Mouse (Mus musculus) MEL (cell line): Measurements from ENCODE around the gene Med24. TPM values are rescaled to one million over a fixed set of nuclear protein-coding genes. Genes with fewer than 3 reads are reported as not detected.

Experiments
- DNase-seq: peaks from one replicate; pipeline ENCODE4 v3.0.0; 2011; ENCODE audit warnings: low read depth, low spot score
- H3K27ac ChIP-seq: 2 replicates; pipeline ENCODE4 v1.5.1; 2012; ENCODE audit warnings: low read depth, mild to moderate bottlenecking, control low read depth, low read length, moderate library complexity; ENCODE audit not compliant: control insufficient read depth
- H3K27me3 ChIP-seq, 2 experiments: fragments of 150-350 bp in 1 of 2; sonication (generic) in 1 of 2; 2 replicates each; pipeline ENCODE4 v1.6.1; 2012; ENCODE audit warnings: low read length in 2 of 2, mild to moderate bottlenecking in 2 of 2, improper control_type of control experiment in 1 of 2, moderate library complexity in 1 of 2; ENCODE audit not compliant: insufficient read depth in 2 of 2, control insufficient read depth in 1 of 2
- H3K36me3 ChIP-seq, 2 experiments: 2 replicates each; pipeline ENCODE4 v1.6.1; 2012 to 2014; ENCODE audit warnings: low read length in 2 of 2, improper control_type of control experiment in 1 of 2, inconsistent platforms in 1 of 2, mild to moderate bottlenecking in 1 of 2; ENCODE audit not compliant: insufficient read depth in 2 of 2, control insufficient read depth in 1 of 2
- H3K4me1 ChIP-seq, 2 experiments: fragments of 150-350 bp in 1 of 2; sonication (generic) in 1 of 2; 2 replicates each; pipeline ENCODE4 v1.6.1; 2012; ENCODE audit warnings: low read length in 2 of 2, improper control_type of control experiment in 1 of 2, mild to moderate bottlenecking in 1 of 2; ENCODE audit not compliant: insufficient read depth in 2 of 2, control insufficient read depth in 1 of 2
- H3K4me3 ChIP-seq, 2 experiments: fragments of 150-350 bp in 1 of 2; sonication (generic) in 1 of 2; 2 replicates each; pipeline ENCODE4 v1.5.1; 2012; ENCODE audit warnings: low read depth in 2 of 2, low read length in 2 of 2, mild to moderate bottlenecking in 2 of 2, moderate library complexity in 2 of 2, control low read depth in 1 of 2, improper control_type of control experiment in 1 of 2; ENCODE audit not compliant: control insufficient read depth in 1 of 2, insufficient read depth in 1 of 2
- H3K79me2 ChIP-seq: 2 replicates; pipeline ENCODE4 v1.6.1; 2012; ENCODE audit warnings: mild to moderate bottlenecking, low read length, moderate library complexity; ENCODE audit not compliant: control insufficient read depth, poor library complexity, insufficient read depth
- H3K9ac ChIP-seq: 2 replicates; pipeline ENCODE4 v1.6.1; 2012; ENCODE audit warnings: low read depth, mild to moderate bottlenecking, control low read depth, low read length, moderate library complexity; ENCODE audit not compliant: control insufficient read depth, poor library complexity, severe bottlenecking
- H3K9me3 ChIP-seq: fragments of 150-350 bp; sonication (generic); replicated peaks from 2 replicates; pipeline ENCODE4 v1.6.1; 2012; ENCODE audit warnings: mild to moderate bottlenecking, low read length, improper control_type of control experiment, moderate library complexity; ENCODE audit not compliant: insufficient read depth
- BHLHE40 ChIP-seq: IDR thresholded peaks from 2 replicates; pipeline ENCODE4 v1.6.1; 2012; ENCODE audit warnings: low read depth, mild to moderate bottlenecking, inconsistent platforms, low read length, improper control_type of control experiment, borderline replicate concordance
- EP300 ChIP-seq, 2 experiments: IDR thresholded peaks; 2 replicates each; pipeline ENCODE4 v1.6.1; 2011; ENCODE audit warnings: improper control_type of control experiment in 2 of 2, low read length in 2 of 2, low read depth in 1 of 2, mild to moderate bottlenecking in 1 of 2
- ETS1 ChIP-seq: IDR thresholded peaks from 2 replicates; pipeline ENCODE4 v1.6.1; 2012; ENCODE audit warnings: low read depth, mild to moderate bottlenecking, inconsistent platforms, low read length, improper control_type of control experiment, moderate library complexity
- GABPA ChIP-seq: IDR thresholded peaks from 2 replicates; pipeline ENCODE4 v1.6.1; 2012; ENCODE audit warnings: low read depth, mild to moderate bottlenecking, inconsistent platforms, low read length, improper control_type of control experiment, moderate library complexity
- KAT2A ChIP-seq: conservative IDR thresholded peaks from 2 replicates; pipeline ENCODE4 v1.6.1; 2012; ENCODE audit warnings: low read depth, low read length, improper control_type of control experiment, inconsistent platforms
- MAFK ChIP-seq: IDR thresholded peaks from 2 replicates; pipeline ENCODE4 v1.6.1; 2011; ENCODE audit warnings: low read depth, mild to moderate bottlenecking, low read length, improper control_type of control experiment, borderline replicate concordance
- MAX ChIP-seq: IDR thresholded peaks from 2 replicates; pipeline ENCODE4 v1.6.1; 2011; ENCODE audit warnings: low read length, improper control_type of control experiment
- MEF2A ChIP-seq: IDR thresholded peaks from 2 replicates; pipeline ENCODE4 v1.6.1; 2014; ENCODE audit warnings: low read depth, mild to moderate bottlenecking, inconsistent platforms, low read length, improper control_type of control experiment; ENCODE audit not compliant: poor library complexity, insufficient replicate concordance, severe bottlenecking; ENCODE audit errors: extremely low read depth
- MYB ChIP-seq: IDR thresholded peaks from 2 replicates; pipeline ENCODE4 v1.6.1; 2011; ENCODE audit warnings: mild to moderate bottlenecking, low read depth, low read length, improper control_type of control experiment
- NELFE ChIP-seq: IDR thresholded peaks from 2 replicates; pipeline ENCODE4 v1.6.1; 2011; ENCODE audit warnings: low read depth, low read length, improper control_type of control experiment
- NRF1 ChIP-seq: IDR thresholded peaks from 2 replicates; pipeline ENCODE4 v1.6.1; 2014; ENCODE audit warnings: low read depth, mild to moderate bottlenecking, inconsistent platforms, low read length, improper control_type of control experiment, moderate library complexity; ENCODE audit not compliant: poor library complexity, insufficient read depth, severe bottlenecking
- POLR2AphosphoS5 ChIP-seq: IDR thresholded peaks from 2 replicates; pipeline ENCODE4 v1.6.1; 2012; ENCODE audit warnings: low read depth, borderline replicate concordance, mild to moderate bottlenecking, inconsistent platforms, low read length, moderate library complexity, mixed read lengths
- RAD21 ChIP-seq: IDR thresholded peaks from 2 replicates; pipeline ENCODE4 v1.6.1; 2011; ENCODE audit warnings: mild to moderate bottlenecking, low read depth, low read length, improper control_type of control experiment
- RCOR1 ChIP-seq: IDR thresholded peaks from 2 replicates; pipeline ENCODE4 v1.6.1; 2012; ENCODE audit warnings: low read depth, mild to moderate bottlenecking, inconsistent platforms, low read length, improper control_type of control experiment
- SIN3A ChIP-seq: IDR thresholded peaks from 2 replicates; pipeline ENCODE4 v1.6.1; 2012; ENCODE audit warnings: low read length, improper control_type of control experiment, inconsistent platforms
- TAL1 ChIP-seq: IDR thresholded peaks from 2 replicates; pipeline ENCODE4 v1.6.1; 2012; ENCODE audit warnings: mild to moderate bottlenecking, inconsistent platforms, low read length, moderate library complexity, mixed read lengths
- TBP ChIP-seq: IDR thresholded peaks from 2 replicates; pipeline ENCODE4 v1.8.0; 2011; ENCODE audit warnings: low read depth, low read length, improper control_type of control experiment
- TCF12 ChIP-seq: IDR thresholded peaks from 2 replicates; pipeline ENCODE4 v1.6.1; 2014; ENCODE audit warnings: low read depth, mild to moderate bottlenecking, inconsistent platforms, low read length, improper control_type of control experiment, moderate library complexity
- USF1 ChIP-seq: IDR thresholded peaks from 2 replicates; pipeline ENCODE4 v1.6.1; 2014; ENCODE audit warnings: low read depth, mild to moderate bottlenecking, inconsistent platforms, low read length, improper control_type of control experiment, moderate library complexity
- USF2 ChIP-seq, 2 experiments: IDR thresholded peaks; 2 replicates each; pipeline ENCODE4 v1.6.1; 2011 to 2012; ENCODE audit warnings: improper control_type of control experiment in 2 of 2, low read length in 2 of 2, borderline replicate concordance in 1 of 2, inconsistent platforms in 1 of 2, low read depth in 1 of 2, mild to moderate bottlenecking in 1 of 2; ENCODE audit not compliant: insufficient read depth in 1 of 2
- ZC3H11A ChIP-seq: IDR thresholded peaks from 2 replicates; pipeline ENCODE4 v1.6.1; 2012; ENCODE audit warnings: low read depth, mild to moderate bottlenecking, inconsistent platforms, low read length, improper control_type of control experiment
- ZMIZ1 ChIP-seq: IDR thresholded peaks from 2 replicates; pipeline ENCODE4 v1.6.1; 2012; ENCODE audit warnings: low read depth, mild to moderate bottlenecking, inconsistent platforms, low read length, improper control_type of control experiment, moderate library complexity
- ZNF384 ChIP-seq: IDR thresholded peaks from 2 replicates; pipeline ENCODE4 v1.6.1; 2012; ENCODE audit warnings: low read depth, mild to moderate bottlenecking, inconsistent platforms, low read length, improper control_type of control experiment
- polyA plus RNA-seq, 2 experiments: library from polyadenylated mRNA; stranded (reverse) in 1 of 2; unstranded in 1 of 2; fragments of >175 nt in 1 of 2; fragments of >200 nt in 1 of 2; gene quantifications; 2 replicates each; pipeline versions ENCODE4 v1.2.1 to v1.2.4; 2012; ENCODE audit warnings: low replicate concordance in 2 of 2, low read depth in 1 of 2; ENCODE audit not compliant: insufficient read length in 2 of 2, insufficient read depth in 1 of 2, missing spikeins in 1 of 2
- total RNA-seq: library from RNA; depleted of rRNA; stranded (reverse); fragments of 300-350 nt; gene quantifications from 2 replicates; pipeline ENCODE4 v1.2.3, GENCODE M21; 2012

Gene Med24
- total and polyA plus RNA-seq, 3 experiments = 37.5 to 89.8 TPM; not detected in 1

DNA sequence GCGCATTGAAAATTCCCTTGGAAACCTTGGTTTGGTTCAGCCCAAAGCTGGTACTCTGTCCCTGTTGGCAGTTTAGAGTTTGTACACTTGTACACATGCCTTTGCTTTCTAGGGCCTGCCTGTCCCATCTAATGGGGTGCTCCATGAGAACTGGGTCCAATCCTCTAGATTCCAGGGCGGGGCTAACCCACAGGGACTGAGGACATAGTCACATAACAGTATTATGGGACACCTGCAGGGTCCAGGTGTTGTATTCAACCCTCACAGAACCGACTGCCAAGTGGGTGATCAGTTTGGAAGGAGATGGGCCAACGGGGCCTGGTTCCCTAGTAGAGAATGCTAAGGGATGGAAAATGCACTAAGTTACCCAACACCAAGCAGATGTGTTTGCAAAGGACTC lies 32.7 kb upstream of the Med24 start:
- TF ChIP-seq ZC3H11A = no peak
- TF ChIP-seq USF1 = no peak
- no peak for TF ChIP-seq ETS1
- no peak for TF ChIP-seq RCOR1
- TF ChIP-seq BHLHE40 = no peak
- no peak for TF ChIP-seq ZNF384
- TF ChIP-seq MAFK = no peak
- TF ChIP-seq EP300 (IDR thresholded peaks at IDR 0.05; ENCODE audit: low read depth in 1 of 2, low read length in 2 of 2) = no peak
- TF ChIP-seq RAD21 = no peak
- TF ChIP-seq, all 39 proteins: peak for 0
- no peak overlapping the region for H3K4me3 ChIP-seq
- H3K4me1 ChIP-seq = peaks cover 9 to 26% of the 10 kb centered on the region in 2 experiments; a peak in 3 of 4 replicates
- H3K79me2 ChIP-seq = no peaks in the 10 kb centered on the region
- no peak for DNase-seq
- H3K27ac ChIP-seq = no peak overlapping the region
- peaks cover 0 to 23% of the 10 kb centered on the region in 2 experiments; a peak in 3 of 4 replicates for H3K36me3 ChIP-seq
- no peaks in the 10 kb centered on the region for H3K27me3 ChIP-seq
- H3K9ac ChIP-seq = no peak overlapping the region
- H3K9me3 ChIP-seq = no peaks in the 10 kb centered on the region

DNA sequence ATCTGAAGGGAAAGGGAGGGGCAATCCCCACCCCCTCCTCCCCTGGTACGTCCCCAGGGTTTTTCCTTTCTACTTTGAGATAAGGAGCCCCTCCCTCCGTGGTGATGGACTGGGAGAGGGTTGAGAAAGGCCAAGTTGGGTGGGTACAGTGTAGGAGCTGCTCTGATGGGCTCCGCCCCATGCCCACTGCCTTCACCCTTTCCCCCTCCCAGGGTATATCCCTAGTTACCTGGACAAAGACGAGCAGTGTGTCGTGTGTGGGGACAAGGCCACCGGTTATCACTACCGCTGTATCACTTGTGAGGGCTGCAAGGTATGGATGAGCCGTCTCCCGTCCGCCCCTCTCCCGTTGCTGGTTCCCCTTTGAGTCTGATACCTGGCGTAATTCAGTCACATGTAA lies 27.5 kb upstream of the Med24 start:
- DNase-seq = no peak
- H3K9ac ChIP-seq = no peak overlapping the region
- no peak overlapping the region for H3K27ac ChIP-seq
- peaks cover 0 to 34% of the 10 kb centered on the region in 2 experiments; a peak in 3 of 4 replicates for H3K36me3 ChIP-seq
- no peak for TF ChIP-seq GABPA
- TF ChIP-seq TAL1 = no peak
- TF ChIP-seq TBP = no peak
- TF ChIP-seq RAD21 = no peak
- no peak for TF ChIP-seq KAT2A
- no peak for TF ChIP-seq TCF12
- no peak for TF ChIP-seq NRF1
- TF ChIP-seq POLR2AphosphoS5 = no peak
- TF ChIP-seq MAX = no peak
- no peak for TF ChIP-seq MEF2A
- TF ChIP-seq USF2 (IDR thresholded peaks at IDR 0.05; ENCODE audit: borderline replicate concordance in 1 of 2, insufficient read depth in 1 of 2, low read depth in 1 of 2, low read length in 2 of 2) = no peak
- TF ChIP-seq MYB = no peak
- no peak for TF ChIP-seq SIN3A
- no peak for TF ChIP-seq NELFE
- no peak for TF ChIP-seq EP300 (IDR thresholded peaks at IDR 0.05; ENCODE audit: low read depth in 1 of 2, low read length in 2 of 2)
- TF ChIP-seq ETS1 = no peak
- TF ChIP-seq ZMIZ1 = no peak
- peaks cover 5% of the 10 kb centered on the region for H3K79me2 ChIP-seq
- peaks cover 34 to 41% of the 10 kb centered on the region in 2 experiments for H3K4me1 ChIP-seq
- H3K27me3 ChIP-seq = no peaks in the 10 kb centered on the region
- H3K9me3 ChIP-seq = no peaks in the 10 kb centered on the region
- H3K4me3 ChIP-seq = no peak overlapping the region
